Mouse (Mus musculus) heart, postnatal 0 days (tissue): ENCODE measurements around the gene Crygb.

Experiments used
- CTCF ChIP-seq: IDR thresholded peaks from 2 replicates; pipeline ENCODE4 v1.5.1; 2016; ENCODE audit warnings: antibody characterized with exemption, control low read depth, low read depth
- EP300 ChIP-seq: IDR thresholded peaks from 2 replicates; pipeline ENCODE4 v1.6.1; 2016; ENCODE audit warnings: antibody characterized with exemption, low read depth

DNA sequence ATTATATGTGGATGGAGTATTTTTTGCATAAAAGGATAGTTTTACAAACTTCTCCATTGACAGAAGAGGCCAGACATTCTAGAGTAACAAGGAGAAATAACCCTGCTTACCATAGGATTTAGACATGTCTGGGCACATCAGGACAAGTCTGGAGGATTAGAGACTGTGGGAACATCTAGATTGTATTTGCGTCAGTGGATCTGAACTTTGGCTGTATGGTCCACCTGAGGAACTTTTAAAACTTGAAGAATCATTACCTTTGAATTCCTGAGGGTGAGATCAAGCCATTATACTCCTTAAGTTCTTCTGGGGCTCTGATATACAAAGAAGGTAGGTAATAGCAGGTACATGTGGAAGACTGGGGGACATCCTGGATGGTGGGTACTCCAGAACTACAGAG lies 49.6 kb upstream of the Crygb start:
- TF ChIP-seq CTCF (no peak), EP300 (no peak)
